Mouse (Mus musculus) A20 (cell line): ENCODE data around the gene Fabp7.

ENCODE experiments used
- DNase-seq: peaks from one replicate; pipeline ENCODE4 v3.0.0-alpha.2; 2011; ENCODE audit warnings: low read depth, low spot score

Fabp7 gene

GRCm38 (mm10) chr10:57784876-57785150 lies at the start of gene Fabp7:
Fabp7 (plus strand) TSS chr10:57784881.
- no peak for DNase-seq

GRCm38 (mm10) chr10:57740733-57741132 lies 43.9 kb upstream of the Fabp7 start:
- no peak for DNase-seq

GRCm38 (mm10) chr10:57741351-57741750 lies 43.3 kb upstream of the Fabp7 start:
- no peak for DNase-seq

GRCm38 (mm10) chr10:57743045-57743444 lies 41.6 kb upstream of the Fabp7 start:
- no peak for DNase-seq

- peak; percentile 89 for DNase-seq
These were observed 41.1 kb upstream of the Fabp7 start for GRCm38 (mm10) chr10:57743606-57744016.

- no peak for DNase-seq
These were observed 40.4 kb upstream of the Fabp7 start for GRCm38 (mm10) chr10:57744128-57744765.

- peak; percentile 61 for DNase-seq
These were observed 39.2 kb upstream of the Fabp7 start for GRCm38 (mm10) chr10:57745452-57745851.

GRCm38 (mm10) chr10:57747127-57747526 lies 37.6 kb upstream of the Fabp7 start:
- no peak for DNase-seq

GRCm38 (mm10) chr10:57753343-57753742 lies 31.3 kb upstream of the Fabp7 start:
- DNase-seq, result peak; percentile 18

- DNase-seq, result peak; percentile 63
These were observed 29.4 kb upstream of the Fabp7 start for GRCm38 (mm10) chr10:57755201-57755736.

- DNase-seq, result no peak
These were observed 25.7 kb upstream of the Fabp7 start for GRCm38 (mm10) chr10:57758999-57759398.

- DNase-seq, result no peak
These were observed 24.0 kb upstream of the Fabp7 start for GRCm38 (mm10) chr10:57760694-57761093.

GRCm38 (mm10) chr10:57763044-57763443 lies 21.6 kb upstream of the Fabp7 start:
- no peak for DNase-seq

- DNase-seq, result no peak
These were observed 1.2 kb upstream of the Fabp7 start for GRCm38 (mm10) chr10:57783289-57784130.

- DNase-seq, result no peak
These were observed 378 bp upstream of the Fabp7 start for GRCm38 (mm10) chr10:57784131-57784875.

GRCm38 (mm10) chr10:57785552-57785951 lies 871 bp downstream of the Fabp7 start:
- no peak for DNase-seq

GRCm38 (mm10) chr10:57792957-57793356 lies 8.3 kb downstream of the Fabp7 start:
- no peak for DNase-seq

GRCm38 (mm10) chr10:57794018-57794417 lies 9.3 kb downstream of the Fabp7 start, which contains the start of gene Smpdl3a:
Smpdl3a (plus strand) TSS chr10:57794335.
- DNase-seq, result no peak

- no peak for DNase-seq
These were observed 10.1 kb downstream of the Fabp7 start for GRCm38 (mm10) chr10:57794491-57795461.

GRCm38 (mm10) chr10:57795542-57795941 lies 10.9 kb downstream of the Fabp7 start:
- no peak for DNase-seq

- peak; percentile 43 for DNase-seq
These were observed 11.4 kb downstream of the Fabp7 start for GRCm38 (mm10) chr10:57796057-57796456.
